In genomic region chr2:116559350-116559749, GRCm38 (mm10) we compare ENCODE assay signal across 19 mouse cellular contexts.
DNase-seq lines count a peak whose midpoint lies in the region.
"Had no signal": no experiment of that assay in that cellular context is flagged by ENCODE, and none has a peak within 500 bp of the region (broad histone marks: within the 10 kb centered on the region; RNA-seq: fewer than 3 reads in every experiment).

No protein-coding gene starts in this region.

- H3K27me3 ChIP-seq in limb, embryonic 10.5 days (ENCODE audit: low read depth, poor library complexity, severe bottlenecking) = no peaks in the 10 kb centered on the region
- H3K27me3 ChIP-seq: CH12.LX; embryonic facial prominence, embryonic 12.5 days; forebrain, embryonic 13.5 days; forebrain, embryonic 15.5 days had no signal

- no peak overlapping the region for H3K27ac ChIP-seq in limb, embryonic 10.5 days
- H3K27ac ChIP-seq: embryonic facial prominence, embryonic 10.5 days; embryonic facial prominence, embryonic 12.5 days; forebrain, embryonic 13.5 days; forebrain, embryonic 15.5 days had no signal

- peak; percentile 52 for DNase-seq in heart, adult 11 months
- no peak for DNase-seq in heart, postnatal 36 days
- peak; percentile 17 for DNase-seq in ES-CJ7 (ENCODE audit: low read depth, low spot score)
- DNase-seq in limb, embryonic 10.5 days (ENCODE audit: low spot score) = peak; percentile 12
- DNase-seq in layer of hippocampus, adult 18-20 months (ENCODE audit: low spot score in 2 of 2) = no peak
- DNase-seq: adrenal gland, adult 8-10 months; adrenal gland, postnatal 14 days; adrenal gland, postnatal 36 days; B cell, adult 2 months; cerebellum, adult 11-12 months; cerebellum, adult 9-10 months; cerebellum, postnatal 10 days; cerebellum, postnatal 25 days; forebrain, postnatal 0 days had no signal

- H3K4me1 ChIP-seq in limb, embryonic 10.5 days = no peaks in the 10 kb centered on the region
- H3K4me1 ChIP-seq: embryonic facial prominence, embryonic 10.5 days; embryonic facial prominence, embryonic 12.5 days; forebrain, embryonic 13.5 days; forebrain, embryonic 15.5 days had no signal

- H3K4me3 ChIP-seq in limb, embryonic 10.5 days = no peak overlapping the region
- H3K4me3 ChIP-seq: embryonic facial prominence, embryonic 10.5 days; embryonic facial prominence, embryonic 12.5 days; forebrain, embryonic 13.5 days; forebrain, embryonic 15.5 days had no signal

- intact Hi-C loops in heart, postnatal 36 days (cut with DNase I) = no loop called here

- no peaks in the 10 kb centered on the region for H3K36me3 ChIP-seq in limb, embryonic 10.5 days
- H3K36me3 ChIP-seq: embryonic facial prominence, embryonic 10.5 days; embryonic facial prominence, embryonic 12.5 days; forebrain, embryonic 15.5 days had no signal

- H3K9me3 ChIP-seq in limb, embryonic 10.5 days (replicated peaks) = no peaks in the 10 kb centered on the region
- H3K9me3 ChIP-seq: forebrain, embryonic 13.5 days; forebrain, embryonic 15.5 days had no signal

Comparison
In these comparisons a context has a peak if more than half of its experiments do, and no peak if none do; other contexts are left out.
1. DNase-seq: peak in heart, adult 11 months (single experiment), ES-CJ7 (single experiment) and limb, embryonic 10.5 days (single experiment); none in heart, postnatal 36 days (0 of 2) and layer of hippocampus, adult 18-20 months (0 of 2).